Mouse (Mus musculus): Measurements from ENCODE around the gene Il17re.

Il17re gene

GRCm38 (mm10) chr6:113443091-113443490 is 15.2 kb upstream of the Il17re start:
- no peak for DNase-seq (ENCODE audit: low spot score)

- no peak for DNase-seq (ENCODE audit: low spot score)
These were observed 13.9 kb upstream of the Il17re start for GRCm38 (mm10) chr6:113444207-113444965.

GRCm38 (mm10) chr6:113447639-113448038 is 10.6 kb upstream of the Il17re start:
- no peak for DNase-seq (ENCODE audit: low spot score)

GRCm38 (mm10) chr6:113451839-113452238 is 6.4 kb upstream of the Il17re start:
- DNase-seq (ENCODE audit: low spot score) = no peak

- no peak for DNase-seq (ENCODE audit: low spot score)
These were observed 3.3 kb upstream of the Il17re start for GRCm38 (mm10) chr6:113455007-113455406.

- no peak for DNase-seq (ENCODE audit: low spot score)
These were observed 351 bp downstream of the Il17re start for GRCm38 (mm10) chr6:113458635-113459034.

GRCm38 (mm10) chr6:113464040-113464439 is 5.8 kb downstream of the Il17re start:
- no peak for DNase-seq (ENCODE audit: low spot score)

- DNase-seq (ENCODE audit: low spot score) = no peak
These were observed 7.3 kb downstream of the Il17re start for GRCm38 (mm10) chr6:113465602-113466001.

GRCm38 (mm10) chr6:113468512-113468911 is 10.2 kb downstream of the Il17re start:
- no peak for DNase-seq (ENCODE audit: low spot score)

GRCm38 (mm10) chr6:113469021-113469420 is 10.7 kb downstream of the Il17re start:
- peak; percentile 68 for DNase-seq (ENCODE audit: low spot score)

- DNase-seq (ENCODE audit: low spot score) = peak; percentile 74
These were observed 11.1 kb downstream of the Il17re start for GRCm38 (mm10) chr6:113469432-113469831.

GRCm38 (mm10) chr6:113471297-113471936 is 13.1 kb downstream of the Il17re start, which contains the start of gene Il17rc:
TSS of gene Il17rc (plus strand) at chr6:113471427.
- peak; percentile 52 for DNase-seq (ENCODE audit: low spot score)

GRCm38 (mm10) chr6:113472061-113472460 is 13.8 kb downstream of the Il17re start:
- DNase-seq (ENCODE audit: low spot score) = no peak

GRCm38 (mm10) chr6:113473246-113473645 is 15.0 kb downstream of the Il17re start:
- DNase-seq (ENCODE audit: low spot score) = no peak

GRCm38 (mm10) chr6:113473715-113474114 is 15.4 kb downstream of the Il17re start:
- no peak for DNase-seq (ENCODE audit: low spot score)

GRCm38 (mm10) chr6:113477353-113477752 is 19.1 kb downstream of the Il17re start:
- no peak for DNase-seq (ENCODE audit: low spot score)

GRCm38 (mm10) chr6:113478906-113479305 is 20.6 kb downstream of the Il17re start:
- DNase-seq (ENCODE audit: low spot score) = no peak

GRCm38 (mm10) chr6:113480555-113481373 is 22.5 kb downstream of the Il17re start:
- DNase-seq (ENCODE audit: low spot score) = no peak

- DNase-seq (ENCODE audit: low spot score) = peak; percentile 45
These were observed 24.3 kb downstream of the Il17re start for GRCm38 (mm10) chr6:113482477-113483099.

GRCm38 (mm10) chr6:113483100-113483615 is 24.9 kb downstream of the Il17re start, which contains the start of gene Creld1:
TSS of gene Creld1 (plus strand) at chr6:113483297.
- DNase-seq (ENCODE audit: low spot score) = peak; percentile 93

GRCm38 (mm10) chr6:113483729-113484128 is 25.4 kb downstream of the Il17re start:
- no peak for DNase-seq (ENCODE audit: low spot score)

- DNase-seq (ENCODE audit: low spot score) = no peak
These were observed 28.9 kb downstream of the Il17re start for GRCm38 (mm10) chr6:113487125-113487576.

Data from testis, postnatal 14 days (tissue).